Mouse (Mus musculus) hindbrain, embryonic 13.5 days (tissue): ENCODE results near the gene Crk. TPM values are rescaled to one million over a fixed set of nuclear protein-coding genes. Genes with fewer than 3 reads are reported as not detected.

Experiments used
- ATAC-seq: fragments of 200-750 bp; cut with Nextera tagmentation; 2 replicates; pipeline ENCODE4 v1.8.0; 2017; ENCODE audit warnings: moderate TSS enrichment; ENCODE audit not compliant: low FRiP score
- H3K27ac ChIP-seq: fragments of 300-500 bp; sonication (generic); 2 replicates; pipeline ENCODE4 v1.5.1; 2015; ENCODE audit warnings: inconsistent platforms, mild to moderate bottlenecking, moderate library complexity
- H3K27me3 ChIP-seq: fragments of 300-500 bp; sonication (generic); 2 replicates; pipeline ENCODE4 v1.6.1; 2015; ENCODE audit warnings: mild to moderate bottlenecking, inconsistent platforms
- H3K36me3 ChIP-seq: fragments of 300-500 bp; sonication (generic); 2 replicates; pipeline ENCODE4 v1.6.1; 2015; ENCODE audit warnings: mild to moderate bottlenecking, inconsistent platforms
- H3K4me1 ChIP-seq: fragments of 300-500 bp; sonication (generic); replicated peaks from 2 replicates; pipeline ENCODE4 v1.6.1; 2015; ENCODE audit warnings: inconsistent platforms
- H3K4me2 ChIP-seq: fragments of 300-500 bp; sonication (generic); 2 replicates; pipeline ENCODE4 v1.6.1; 2015; ENCODE audit warnings: inconsistent platforms, mild to moderate bottlenecking, moderate library complexity
- H3K4me3 ChIP-seq: fragments of 300-500 bp; sonication (generic); 2 replicates; pipeline ENCODE4 v1.5.1; 2015; ENCODE audit warnings: mild to moderate bottlenecking, inconsistent platforms
- H3K9ac ChIP-seq: fragments of 300-500 bp; sonication (generic); 2 replicates; pipeline ENCODE4 v1.6.1; 2015; ENCODE audit warnings: mild to moderate bottlenecking, inconsistent platforms
- H3K9me3 ChIP-seq: fragments of 300-500 bp; sonication (generic); 2 replicates; pipeline ENCODE4 v1.6.1; 2016; ENCODE audit warnings: inconsistent platforms
- WGBS: fragments of 180-500 bp; shearing (Covaris S2); methylation state at CpG from one replicate; pipeline ENCODE4 v1.1.7; 2015; 5-methylcytosine and 5-hydroxymethylcytosine counted together
- polyA plus RNA-seq: library from polyadenylated mRNA; unstranded; fragments of >200 nt; fragmentation: Nextera tagmentation; extraction: Ambion mirVana; gene quantifications from 2 replicates; pipeline ENCODE4 v1.2.1, GENCODE M21; 2015

The Crk gene
- polyA plus RNA-seq, 1 experiment from 2014 or later, result 120 TPM

- Histone ChIP-seq H3K4me1 (peaks cover 47% of the 10 kb centered on the region), H3K4me2 (peak overlapping the region; percentile 78), H3K27ac (0 out of 2 replicates have a peak overlapping the region, but pooled peaks have one; percentile 18), H3K36me3 (peaks cover 5% of the 10 kb centered on the region), H3K4me3 (peak overlapping the region; percentile 49), H3K9ac (peak overlapping the region; percentile 73), H3K9me3 (no peaks in the 10 kb centered on the region), H3K27me3 (peaks cover 41% of the 10 kb centered on the region)
- no peak for ATAC-seq
- 64% methylated on average over 10 of the region's 13 CpGs for WGBS
Observed at GRCm38 (mm10) chr11:75650958-75651425, 28.1 kb upstream of the Crk start.

GRCm38 (mm10) chr11:75651426-75652221, 27.4 kb upstream of the Crk start:
- Histone ChIP-seq H3K4me2 (peak overlapping the region; percentile 78), H3K36me3 (peaks cover 3% of the 10 kb centered on the region), H3K9me3 (no peaks in the 10 kb centered on the region), H3K27me3 (peaks cover 48% of the 10 kb centered on the region), H3K4me3 (peak overlapping the region; percentile 49), H3K27ac (peak overlapping the region; percentile 18), H3K9ac (peak overlapping the region; percentile 73), H3K4me1 (peaks cover 53% of the 10 kb centered on the region)
- ATAC-seq, result peak; percentile 41
- under 1% methylated on average over 52 of the region's 54 CpGs for WGBS

- Histone ChIP-seq H3K4me3 (peak overlapping the region; percentile 49), H3K27me3 (peaks cover 55% of the 10 kb centered on the region), H3K4me2 (peak overlapping the region; percentile 78), H3K9me3 (no peaks in the 10 kb centered on the region), H3K9ac (peak overlapping the region; percentile 73), H3K4me1 (peaks cover 53% of the 10 kb centered on the region), H3K36me3 (no peaks in the 10 kb centered on the region), H3K27ac (peak overlapping the region; percentile 18; the same call in 1 of the 2 replicates)
- no peak for ATAC-seq
- 22% methylated on average over 20 of the region's 20 CpGs for WGBS
Observed at GRCm38 (mm10) chr11:75652222-75652941, 26.7 kb upstream of the Crk start.

GRCm38 (mm10) chr11:75652942-75653684, 25.9 kb upstream of the Crk start:
- Histone ChIP-seq H3K9me3 (no peaks in the 10 kb centered on the region), H3K27ac (no peak overlapping the region), H3K9ac (no peak overlapping the region), H3K4me1 (peaks cover 52% of the 10 kb centered on the region), H3K27me3 (peaks cover 57% of the 10 kb centered on the region), H3K4me2 (peak overlapping the region; percentile 78), H3K36me3 (no peaks in the 10 kb centered on the region), H3K4me3 (peak overlapping the region; percentile 45)
- ATAC-seq, result no peak
- WGBS, result 30% methylated on average over 14 of the region's 14 CpGs

- 2% methylated on average over 43 of the region's 45 CpGs for WGBS
- no peak overlapping the region for H3K27ac ChIP-seq
Observed at GRCm38 (mm10) chr11:75653781-75654470, 25.1 kb upstream of the Crk start.

GRCm38 (mm10) chr11:75654471-75655390, 24.3 kb upstream of the Crk start:
- Histone ChIP-seq H3K27ac (no peak overlapping the region), H3K4me1 (peaks cover 52% of the 10 kb centered on the region), H3K4me2 (peak overlapping the region; percentile 70), H3K4me3 (peak overlapping the region; percentile 45), H3K9me3 (no peaks in the 10 kb centered on the region), H3K27me3 (peaks cover 61% of the 10 kb centered on the region), H3K36me3 (no peaks in the 10 kb centered on the region), H3K9ac (peak overlapping the region; percentile 65)
- 45% methylated on average over 25 of the region's 25 CpGs for WGBS
- no peak for ATAC-seq

More at GRCm38 (mm10) chr11:75653781-75654470, 25.1 kb upstream of the Crk start:
- Histone ChIP-seq H3K4me3 (peak overlapping the region; percentile 45), H3K4me2 (peak overlapping the region; percentile 70), H3K36me3 (no peaks in the 10 kb centered on the region), H3K27me3 (peaks cover 61% of the 10 kb centered on the region), H3K9me3 (no peaks in the 10 kb centered on the region), H3K4me1 (peaks cover 52% of the 10 kb centered on the region), H3K9ac (peak overlapping the region; percentile 65)
- ATAC-seq, result peak; percentile 46; the same call in 1 of the 2 replicates

- peak overlapping the region; percentile 57 for H3K4me3 ChIP-seq
- no peaks in the 10 kb centered on the region for H3K9me3 ChIP-seq
- peak overlapping the region; percentile 97 for H3K4me2 ChIP-seq
- peak overlapping the region; percentile 76 for H3K9ac ChIP-seq
- H3K27ac ChIP-seq, result no peak overlapping the region
- 0 out of 2 replicates have a peak, but pooled peaks cover 2% of the 10 kb centered on the region for H3K36me3 ChIP-seq
- peak; percentile 27; the same call in 1 of the 2 replicates for ATAC-seq
- peaks cover 49% of the 10 kb centered on the region for H3K4me1 ChIP-seq
- H3K27me3 ChIP-seq, result peaks cover 56% of the 10 kb centered on the region
- WGBS, result 2% methylated on average over 75 of the region's 78 CpGs
Observed at GRCm38 (mm10) chr11:75655621-75656545, 23.2 kb upstream of the Crk start.

GRCm38 (mm10) chr11:75656621-75657590, 22.2 kb upstream of the Crk start:
- H3K4me1 ChIP-seq, result peaks cover 39% of the 10 kb centered on the region
- peak overlapping the region; percentile 76 for H3K9ac ChIP-seq
- no peak for ATAC-seq
- 65% methylated on average over 20 of the region's 20 CpGs for WGBS
- no peak overlapping the region for H3K27ac ChIP-seq
- peaks cover 56% of the 10 kb centered on the region for H3K27me3 ChIP-seq
- H3K9me3 ChIP-seq, result no peaks in the 10 kb centered on the region
- H3K36me3 ChIP-seq, result peaks cover 11% of the 10 kb centered on the region
- peak overlapping the region; percentile 57 for H3K4me3 ChIP-seq
- H3K4me2 ChIP-seq, result peak overlapping the region; percentile 97

GRCm38 (mm10) chr11:75657841-75658240, 21.2 kb upstream of the Crk start:
- Histone ChIP-seq H3K36me3 (peaks cover 18% of the 10 kb centered on the region), H3K9me3 (no peaks in the 10 kb centered on the region), H3K27me3 (peaks cover 50% of the 10 kb centered on the region), H3K4me3 (no peak overlapping the region), H3K27ac (no peak overlapping the region), H3K4me1 (peaks cover 30% of the 10 kb centered on the region), H3K9ac (no peak overlapping the region), H3K4me2 (no peak overlapping the region)
- ATAC-seq, result no peak
